Mouse (Mus musculus) erythroblast, embryonic 14.5 days (primary cell): ENCODE measurements around the gene Ghr.

ENCODE experiments used
- GATA1 ChIP-seq: IDR thresholded peaks from 2 replicates; pipeline ENCODE4 v1.6.1; 2012; ENCODE audit warnings: low read length, inconsistent platforms, mixed read lengths
- TAL1 ChIP-seq: IDR thresholded peaks from 3 replicates; pipeline ENCODE4 v1.6.1; 2012; ENCODE audit warnings: low read length, inconsistent platforms, mixed read lengths

- TF ChIP-seq GATA1 (no peak), TAL1 (no peak)
These were observed 24.8 kb downstream of the Ghr start for GRCm38 (mm10) chr15:3558524-3558923.
